Mouse (Mus musculus) colon, adult 2 months (tissue): ENCODE results near the gene Krtap5-5. TPM values are rescaled to one million over a fixed set of nuclear protein-coding genes. Genes with fewer than 3 reads are reported as not detected.

Experiments
- polyA plus RNA-seq: library from polyadenylated mRNA; depleted of rRNA; stranded (reverse); fragments of >200 nt; gene quantifications from 2 replicates; pipeline ENCODE4 v1.2.3, GENCODE M21; 2012; rRNA removed

Gene Krtap5-5
- not detected in 2 replicates for polyA plus RNA-seq

GRCm38 (mm10) chr7:142229871-142230270 is at the start of gene Krtap5-5:
TSS of gene Krtap5-5 (minus strand) at chr7:142229971.

GRCm38 (mm10) chr7:142274263-142274662 is 44.5 kb upstream of the Krtap5-5 start, which contains the start of gene Gm4559:
TSS of gene Gm4559 (minus strand) at chr7:142274363.

GRCm38 (mm10) chr7:142258254-142258653 is 28.5 kb upstream of the Krtap5-5 start, which contains the start of gene Gm2431:
TSS of gene Gm2431 (minus strand) at chr7:142258354.

GRCm38 (mm10) chr7:142240978-142241377 is 11.2 kb upstream of the Krtap5-5 start, which contains the start of gene Gm40460:
TSS of gene Gm40460 (minus strand) at chr7:142241078.

GRCm38 (mm10) chr7:142211559-142211958 is 18.2 kb downstream of the Krtap5-5 start, which contains the start of gene Gm7579:
TSS of gene Gm7579 (plus strand) at chr7:142211859.

GRCm38 (mm10) chr7:142201064-142201463 is 28.7 kb downstream of the Krtap5-5 start, which contains the start of gene Krtap5-3:
TSS of gene Krtap5-3 (plus strand) at chr7:142201364.

GRCm38 (mm10) chr7:142190289-142190688 is 39.5 kb downstream of the Krtap5-5 start, which contains the start of gene Gm10153:
TSS of gene Gm10153 (minus strand) at chr7:142190389.

Other genes with a start within 250 kb of the Krtap5-5 start
- 60.0 and 60.5 TPM in 2 replicates for gene Mob2, start 168.9 kb downstream of the Krtap5-5 start, polyA plus RNA-seq
- gene Dusp8, start 134.1 kb downstream of the Krtap5-5 start, polyA plus RNA-seq: 9.8 and 15.4 TPM in 2 replicates
- gene Gm45618, start 109.2 kb downstream of the Krtap5-5 start, polyA plus RNA-seq: not detected in 2 replicates
- not detected in 2 replicates for gene Gm39115, start 93.9 kb downstream of the Krtap5-5 start, polyA plus RNA-seq
- not detected in 2 replicates for gene Gm45337, start 85.4 kb downstream of the Krtap5-5 start, polyA plus RNA-seq
- not detected in 2 replicates for gene Gm29735, start 72.9 kb downstream of the Krtap5-5 start, polyA plus RNA-seq
- gene Gm4553, start 64.2 kb downstream of the Krtap5-5 start, polyA plus RNA-seq: not detected in 2 replicates
- not detected in 2 replicates for gene Krtap5-2, start 54.0 kb downstream of the Krtap5-5 start, polyA plus RNA-seq
- not detected in 2 replicates for gene Gm10153, start 39.6 kb downstream of the Krtap5-5 start, polyA plus RNA-seq
- gene Krtap5-3, start 28.6 kb downstream of the Krtap5-5 start, polyA plus RNA-seq: not detected in 2 replicates
- 0.64 and 3.1 TPM in 2 replicates for gene Gm7579, start 18.1 kb downstream of the Krtap5-5 start, polyA plus RNA-seq
- gene Gm40460, start 11.1 kb upstream of the Krtap5-5 start, polyA plus RNA-seq: not detected in 2 replicates
- not detected in 2 replicates for gene Gm2431, start 28.4 kb upstream of the Krtap5-5 start, polyA plus RNA-seq
- gene Gm4559, start 44.4 kb upstream of the Krtap5-5 start, polyA plus RNA-seq: not detected in 2 replicates
- gene Krtap5-1, start 67.1 kb upstream of the Krtap5-5 start, polyA plus RNA-seq: not detected in 2 replicates
- not detected in 2 replicates for gene Krtap5-4, start 73.6 kb upstream of the Krtap5-5 start, polyA plus RNA-seq
- gene Ifitm10, start 143.8 kb upstream of the Krtap5-5 start, polyA plus RNA-seq: 1.5 and 1.9 TPM in 2 replicates
- gene Gm49369, start 152.7 kb upstream of the Krtap5-5 start, polyA plus RNA-seq: 0.17 TPM in 1 of 2 replicates, not detected in the other
- gene Ctsd, start 158.1 kb upstream of the Krtap5-5 start, polyA plus RNA-seq: 320 and 338 TPM in 2 replicates
- gene Syt8, start 204.9 kb upstream of the Krtap5-5 start, polyA plus RNA-seq: 6.9 and 8.6 TPM in 2 replicates
- 0.29 and 1.0 TPM in 2 replicates for gene Tnni2, start 211.8 kb upstream of the Krtap5-5 start, polyA plus RNA-seq
- gene Lsp1, start 230.8 kb upstream of the Krtap5-5 start, polyA plus RNA-seq: 78.3 and 91.5 TPM in 2 replicates